In genomic region chr4:128698011-128698861, GRCm38 (mm10) we compare ENCODE assay signal across 9 mouse cellular contexts. TPM values are rescaled to one million over a fixed set of nuclear protein-coding genes. Genes with fewer than 3 reads are reported as not detected.
DNase-seq lines count a peak whose midpoint lies in the region; ATAC-seq and TF ChIP-seq lines count a peak whose summit lies in the region.
"Had no signal": no experiment of that assay in that cellular context is flagged by ENCODE, and none has a peak within 500 bp of the region (broad histone marks: within the 10 kb centered on the region; RNA-seq: fewer than 3 reads in every experiment).

No protein-coding gene starts in this region.

- H3K4me3 ChIP-seq in gastrocnemius, adult 2 months, result no peak overlapping the region
- no peak overlapping the region for H3K4me3 ChIP-seq in hindbrain, embryonic 12.5 days
- H3K4me3 ChIP-seq in stomach, postnatal 0 days (ENCODE audit: low read depth, low read length), result no peak overlapping the region
- H3K4me3 ChIP-seq: liver, embryonic 15.5 days had no signal

- H3K4me2 ChIP-seq in hindbrain, embryonic 12.5 days (replicated peaks), result no peak overlapping the region
- H3K4me2 ChIP-seq in stomach, postnatal 0 days (replicated peaks; ENCODE audit: low read depth), result no peak overlapping the region
- H3K4me2 ChIP-seq: liver, embryonic 15.5 days had no signal

- peak overlapping the region; percentile 29; the same call in 1 of the 2 replicates for H3K9ac ChIP-seq in hindbrain, embryonic 12.5 days
- H3K9ac ChIP-seq in stomach, postnatal 0 days (ENCODE audit: low read length), result no peak overlapping the region; the same call in 1 of the 2 replicates
- H3K9ac ChIP-seq: liver, embryonic 15.5 days had no signal

- peak; percentile 54 for DNase-seq in MN1 (ENCODE audit: low spot score)
- DNase-seq in adrenal gland, postnatal 25 days, result peak; percentile 38
- DNase-seq in gastrocnemius, adult 2 months, result peak; percentile 72
- peak; percentile 62 for DNase-seq in layer of hippocampus, postnatal 10 days (ENCODE audit: low spot score in 2 of 2)
- peak; percentile 73 to 78 for DNase-seq in lung, postnatal 4 days
- peak; percentile 41 for DNase-seq in stomach, postnatal 0 days (ENCODE audit: low spot score)
- no peak for DNase-seq in natural killer cell, adult 2 months (ENCODE audit: low spot score in 2 of 2)

- TF ChIP-seq CTCF in gastrocnemius, adult 2 months (IDR thresholded peaks at IDR 0.05), result no peak
- TF ChIP-seq CTCF in stomach, postnatal 0 days (IDR thresholded peaks at IDR 0.05; ENCODE audit: low read depth), result peak; percentile 19; the same call in 1 of the 2 replicates

- intact Hi-C loops in gastrocnemius, adult 2 months (cut with DNase I), result no loop called here

- TF ChIP-seq EP300 in stomach, postnatal 0 days (optimal IDR thresholded peaks at IDR 0.05), result no peak

- 44% methylated on average over 12 of the region's 12 CpGs for WGBS in hindbrain, embryonic 12.5 days
- 31% methylated on average over 12 of the region's 12 CpGs for WGBS in stomach, postnatal 0 days

- H3K27ac ChIP-seq in gastrocnemius, adult 2 months, result peak overlapping the region; percentile 35; the same call in 1 of the 2 replicates
- H3K27ac ChIP-seq in hindbrain, embryonic 12.5 days, result peak overlapping the region; percentile 85
- H3K27ac ChIP-seq in stomach, postnatal 0 days (replicated peaks), result peak overlapping the region; percentile 87
- H3K27ac ChIP-seq: liver, embryonic 15.5 days had no signal

- peaks cover 36% of the 10 kb centered on the region for H3K4me1 ChIP-seq in hindbrain, embryonic 12.5 days
- H3K4me1 ChIP-seq in stomach, postnatal 0 days (replicated peaks; ENCODE audit: control insufficient read depth, insufficient read depth), result no peaks in the 10 kb centered on the region
- H3K4me1 ChIP-seq: liver, embryonic 15.5 days had no signal

- ATAC-seq in hindbrain, embryonic 12.5 days (ENCODE audit: low FRiP score), result no peak
- peak; percentile 82; the same call in 1 of the 2 replicates for ATAC-seq in stomach, postnatal 0 days (ENCODE audit: low FRiP score, low TSS enrichment)

- H3K9me3 ChIP-seq in hindbrain, embryonic 12.5 days (replicated peaks), result no peaks in the 10 kb centered on the region
- H3K9me3 ChIP-seq in stomach, postnatal 0 days (ENCODE audit: control insufficient read depth, low read length), result no peaks in the 10 kb centered on the region
- H3K9me3 ChIP-seq: liver, embryonic 15.5 days had no signal

- no peaks in the 10 kb centered on the region for H3K27me3 ChIP-seq in hindbrain, embryonic 12.5 days
- no peaks in the 10 kb centered on the region for H3K27me3 ChIP-seq in stomach, postnatal 0 days (ENCODE audit: control insufficient read depth, insufficient read depth, low read length)
- H3K27me3 ChIP-seq: liver, embryonic 15.5 days had no signal

- H3K36me3 ChIP-seq in hindbrain, embryonic 12.5 days, result no peaks in the 10 kb centered on the region
- H3K36me3 ChIP-seq in stomach, postnatal 0 days (ENCODE audit: control insufficient read depth, insufficient read depth, low read length), result no peaks in the 10 kb centered on the region
- H3K36me3 ChIP-seq: liver, embryonic 15.5 days had no signal

RNA-seq across cellular contexts. Expression of gene Phc2, which starts 43.7 kb away (rescaled TPM):
- 67.8 and 70.3 TPM in 2 replicates for total RNA-seq in adrenal gland, postnatal 25 days (2021)
- total RNA-seq in gastrocnemius, adult 2 months (2021), result 10 to 100 TPM; 17.3 to 25.1 TPM
- 126 and 138 TPM in 2 replicates for polyA plus RNA-seq in hindbrain, embryonic 12.5 days (2016; fragmentation: Nextera tagmentation; extraction: Ambion mirVana)
- 10 to 100 TPM; 81.1 to 82.9 TPM for total RNA-seq in layer of hippocampus, postnatal 10 days (2021)
- 27.1 and 31.1 TPM in 2 replicates for polyA plus RNA-seq in stomach, postnatal 0 days (2015; fragmentation: Nextera tagmentation; extraction: Ambion mirVana)

RNA-seq across cellular contexts. Expression of gene A3galt2, which starts 56.9 kb away (rescaled TPM):
- 0.27 TPM in 1 of 2 replicates, not detected in the other for total RNA-seq in adrenal gland, postnatal 25 days (2021)
- total RNA-seq in gastrocnemius, adult 2 months (2021), result under 1 TPM; 0.10 to 0.14 TPM
- polyA plus RNA-seq in hindbrain, embryonic 12.5 days (2016; fragmentation: Nextera tagmentation; extraction: Ambion mirVana), result 0.50 and 0.79 TPM in 2 replicates
- total RNA-seq in layer of hippocampus, postnatal 10 days (2021), result under 1 TPM; 0.45 to 0.64 TPM
- 0.02 TPM in 1 of 2 replicates, not detected in the other for polyA plus RNA-seq in stomach, postnatal 0 days (2015; fragmentation: Nextera tagmentation; extraction: Ambion mirVana)
- polyA plus RNA-seq: liver, embryonic 15.5 days had no signal

Comparison
In these comparisons a context has a peak if more than half of its experiments do, and no peak if none do; other contexts are left out.
1. DNase-seq: peak in MN1 (single experiment), adrenal gland, postnatal 25 days (single experiment), gastrocnemius, adult 2 months (single experiment), layer of hippocampus, postnatal 10 days (2 of 2), lung, postnatal 4 days (2 of 2) and stomach, postnatal 0 days (single experiment); none in natural killer cell, adult 2 months (0 of 2).
2. H3K27ac ChIP-seq: peak in every context shown above with its lines; median percentile 87 in stomach, postnatal 0 days; 85 in hindbrain, embryonic 12.5 days; 35 in gastrocnemius, adult 2 months.